Mouse (Mus musculus) heart, embryonic 15.5 days (tissue): ENCODE data around the gene Gm44790. TPM values are rescaled to one million over a fixed set of nuclear protein-coding genes. Genes with fewer than 3 reads are reported as not detected.
"Not testable (repeated sequence)": the region's sequence is repeated elsewhere in the genome, so short reads cannot be mapped to it uniquely, and the experiment has no call there.

Source experiments
- ATAC-seq: fragments of 200-750 bp; cut with Nextera tagmentation; replicated peaks from 2 replicates; pipeline ENCODE4 v1.8.0; 2017; ENCODE audit warnings: low read depth, moderate TSS enrichment; ENCODE audit not compliant: insufficient number of reproducible peaks, insufficient read depth, low FRiP score
- H3K27ac ChIP-seq: fragments of 300-500 bp; sonication (generic); 2 replicates; pipeline ENCODE4 v1.5.1; 2015; ENCODE audit warnings: mild to moderate bottlenecking, inconsistent platforms
- H3K27me3 ChIP-seq: fragments of 300-500 bp; sonication (generic); 2 replicates; pipeline ENCODE4 v1.6.1; 2015; ENCODE audit warnings: inconsistent platforms
- H3K36me3 ChIP-seq: fragments of 300-500 bp; sonication (generic); 2 replicates; pipeline ENCODE4 v1.6.1; 2015; ENCODE audit warnings: mild to moderate bottlenecking, inconsistent platforms
- H3K4me1 ChIP-seq: fragments of 300-500 bp; sonication (generic); replicated peaks from 2 replicates; pipeline ENCODE4 v1.6.1; 2015; ENCODE audit warnings: inconsistent platforms
- H3K4me2 ChIP-seq: fragments of 300-500 bp; sonication (generic); 2 replicates; pipeline ENCODE4 v1.6.1; 2015; ENCODE audit warnings: inconsistent platforms, mild to moderate bottlenecking, moderate library complexity
- H3K4me3 ChIP-seq: fragments of 300-500 bp; sonication (generic); 2 replicates; pipeline ENCODE4 v1.5.1; 2015; ENCODE audit warnings: mild to moderate bottlenecking, inconsistent platforms
- H3K9ac ChIP-seq: fragments of 300-500 bp; sonication (generic); 2 replicates; pipeline ENCODE4 v1.6.1; 2015; ENCODE audit warnings: mild to moderate bottlenecking, inconsistent platforms
- H3K9me3 ChIP-seq: fragments of 300-500 bp; sonication (generic); replicated peaks from 2 replicates; pipeline ENCODE4 v1.6.1; 2016; ENCODE audit warnings: inconsistent platforms
- WGBS: fragments of 180-500 bp; shearing (Covaris S2); methylation state at CpG from one replicate; pipeline ENCODE4 v1.1.7; 2015; ENCODE audit warnings: mixed read lengths; 5-methylcytosine and 5-hydroxymethylcytosine counted together
- polyA plus RNA-seq: library from polyadenylated mRNA; unstranded; fragments of >200 nt; fragmentation: Nextera tagmentation; extraction: Ambion mirVana; gene quantifications from 2 replicates; pipeline ENCODE4 v1.2.1, GENCODE M21; 2015

Gene Gm44790
- polyA plus RNA-seq, 1 experiment from 2014 or later, result not detected

GRCm38 (mm10) chr6:86490413-86490812 is 64.0 kb downstream of the Gm44790 start:
- ATAC-seq, result not testable (repeated sequence)

GRCm38 (mm10) chr6:86493469-86494263 is 67.2 kb downstream of the Gm44790 start:
- Histone ChIP-seq H3K9ac (no peak overlapping the region), H3K27me3 (no peaks in the 10 kb centered on the region), H3K9me3 (no peaks in the 10 kb centered on the region), H3K4me2 (no peak overlapping the region), H3K4me1 (peaks cover 31% of the 10 kb centered on the region), H3K27ac (no peak overlapping the region), H3K36me3 (no peaks in the 10 kb centered on the region), H3K4me3 (no peak overlapping the region)
- ATAC-seq, result no peak
- WGBS, result 49% methylated on average over 13 of the region's 13 CpGs

More at GRCm38 (mm10) chr6:86490413-86490812, 64.0 kb downstream of the Gm44790 start:
- WGBS, result 86% methylated on average over 8 of the region's 8 CpGs
- not testable (repeated sequence) for H3K9ac ChIP-seq, H3K4me2 ChIP-seq, H3K9me3 ChIP-seq, H3K27me3 ChIP-seq, H3K36me3 ChIP-seq, H3K27ac ChIP-seq, H3K4me3 ChIP-seq
- H3K4me1 ChIP-seq, result peaks cover 24% of the 10 kb centered on the region

- no peaks in the 10 kb centered on the region for H3K9me3 ChIP-seq
Observed at GRCm38 (mm10) chr6:86494767-86495166, 68.3 kb downstream of the Gm44790 start.

More at GRCm38 (mm10) chr6:86494767-86495166, 68.3 kb downstream of the Gm44790 start:
- Histone ChIP-seq H3K36me3 (no peaks in the 10 kb centered on the region), H3K4me1 (peaks cover 31% of the 10 kb centered on the region), H3K4me3 (no peak overlapping the region), H3K4me2 (no peak overlapping the region), H3K9ac (no peak overlapping the region), H3K27ac (no peak overlapping the region), H3K27me3 (no peaks in the 10 kb centered on the region)
- no peak for ATAC-seq
- 93% methylated on average over 7 of the region's 7 CpGs for WGBS

Other genes starting within 250 kb of the Gm44790 start
- gene Tgfa, start 231.4 kb upstream of the Gm44790 start, polyA plus RNA-seq, result 2.3 and 3.1 TPM in 2 replicates
- 78.0 and 87.2 TPM in 2 replicates for gene Fam136a, start 61.0 kb upstream of the Gm44790 start, polyA plus RNA-seq
- gene Snrpg, start 55.4 kb upstream of the Gm44790 start, polyA plus RNA-seq, result 261 and 274 TPM in 2 replicates
- gene Pcyox1, start 29.5 kb upstream of the Gm44790 start, polyA plus RNA-seq, result 49.8 and 54.7 TPM in 2 replicates
- gene Tia1, start 22.4 kb upstream of the Gm44790 start, polyA plus RNA-seq, result 109 and 119 TPM in 2 replicates
- gene C87436, start 11.7 kb downstream of the Gm44790 start, polyA plus RNA-seq, result 15.1 and 17.3 TPM in 2 replicates
- 313 and 337 TPM in 2 replicates for gene Pcbp1, start 99.7 kb downstream of the Gm44790 start, polyA plus RNA-seq
- gene Asprv1, start 201.5 kb downstream of the Gm44790 start, polyA plus RNA-seq, result 0.57 and 0.84 TPM in 2 replicates
- 7.6 and 9.8 TPM in 2 replicates for gene Mxd1, start 242.5 kb downstream of the Gm44790 start, polyA plus RNA-seq